Mouse (Mus musculus) left cerebral cortex, adult 2 months (tissue): ENCODE results near the gene D1Pas1. TPM values are rescaled to one million over a fixed set of nuclear protein-coding genes. Genes with fewer than 3 reads are reported as not detected.

Experiments
- DNase-seq, 2 experiments: peaks; one replicate each; pipeline ENCODE4 v3.0.0; 2021 to 2022; ENCODE audit warnings: low spot score in 2 of 2, mixed read lengths in 1 of 2; ENCODE audit errors: extremely low spot score in 1 of 2
- H3K27ac ChIP-seq: fragments of 200-600 bp; 2 replicates; pipeline ENCODE4 v1.8.1; 2022
- H3K4me3 ChIP-seq: fragments of 200-600 bp; 2 replicates; pipeline ENCODE4 v1.8.1; 2022
- CTCF ChIP-seq: fragments of 200-600 bp; IDR thresholded peaks from 2 replicates; pipeline ENCODE4 v1.8.1; 2022; ENCODE audit warnings: antibody characterized with exemption, mild to moderate bottlenecking, moderate library complexity
- intact Hi-C: fragments of 180-260 bp; cut with DNase I; formaldehyde crosslinking; loops from one replicate; pipeline ENCODE4 v1.15.1; 2025
- long read RNA-seq, 2 experiments: library from polyadenylated mRNA; stranded (forward); transcript quantifications; one replicate each; pipeline ENCODE4 v2.0.0; 2021; ENCODE audit warnings: borderline mapping rate in 2 of 2
- total RNA-seq, 2 experiments: library from RNA; stranded (reverse); gene quantifications; 2 replicates each; pipeline ENCODE4 v1.2.3; 2021

Gene D1Pas1
- not detected for total RNA-seq
- long read RNA-seq, experiment 1, result 0 reads
- long read RNA-seq, experiment 2, partial matches to known transcripts, result 0 of 1 reads
- long read RNA-seq, experiment 2, other reads (novel, unspliced or antisense), result 0 of 1 reads

DNA sequence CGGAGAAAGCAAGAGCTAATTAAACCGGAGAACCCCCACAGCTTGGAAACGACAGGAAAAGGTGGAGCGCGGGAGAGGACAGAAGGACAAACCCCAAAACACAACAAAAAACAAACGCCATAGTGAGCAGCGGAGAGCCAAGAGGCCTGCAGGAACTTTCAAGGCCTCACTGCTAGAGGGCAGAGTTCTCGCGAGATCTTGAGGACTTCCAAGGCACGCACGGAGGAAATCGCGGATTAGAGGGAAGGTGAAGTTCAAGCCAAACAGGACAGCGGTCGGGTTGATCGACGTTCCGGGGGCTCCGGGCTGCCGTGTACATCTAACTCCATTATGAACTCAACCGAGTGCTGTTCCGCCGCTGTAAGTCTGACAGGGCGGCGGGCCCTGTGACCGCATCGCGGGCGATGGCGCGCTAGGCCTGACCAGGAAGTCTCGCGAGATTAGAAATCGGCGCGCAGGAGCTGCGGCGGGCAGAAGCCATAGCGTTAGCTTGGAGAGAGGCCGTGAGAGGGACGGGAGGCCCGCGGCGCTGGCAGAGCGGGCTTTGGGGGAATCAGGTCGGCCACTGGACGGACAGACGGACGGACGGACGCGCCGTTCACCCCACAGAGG lies at the start of gene D1Pas1:
TSS of gene D1Pas1 (plus strand) at position 216 of the 612 bp plus-strand sequence.
- intact Hi-C loops, result no loop called here
- no peak for TF ChIP-seq CTCF
- DNase-seq, result no peak
- Histone ChIP-seq H3K4me3 (no peak within 1 kb of the TSS), H3K27ac (no peak within 1 kb of the TSS)

- TF ChIP-seq CTCF, result no peak
- H3K27ac ChIP-seq, result no peak overlapping the region
- intact Hi-C loops, result no loop called here
- H3K4me3 ChIP-seq, result no peak overlapping the region
- no peak for DNase-seq
These were observed 44.5 kb upstream of the D1Pas1 start for GRCm38 (mm10) chr1:186922489-186923370.

- no peak overlapping the region for H3K4me3 ChIP-seq
- TF ChIP-seq CTCF, result no peak
- no peak overlapping the region for H3K27ac ChIP-seq
- intact Hi-C loops, result no loop called here
- DNase-seq, result no peak
These were observed 43.2 kb upstream of the D1Pas1 start for GRCm38 (mm10) chr1:186924027-186924426.

- intact Hi-C loops, result no loop called here
- no peak for TF ChIP-seq CTCF
- no peak for DNase-seq
These were observed 41.8 kb upstream of the D1Pas1 start for GRCm38 (mm10) chr1:186925411-186925810.

DNA sequence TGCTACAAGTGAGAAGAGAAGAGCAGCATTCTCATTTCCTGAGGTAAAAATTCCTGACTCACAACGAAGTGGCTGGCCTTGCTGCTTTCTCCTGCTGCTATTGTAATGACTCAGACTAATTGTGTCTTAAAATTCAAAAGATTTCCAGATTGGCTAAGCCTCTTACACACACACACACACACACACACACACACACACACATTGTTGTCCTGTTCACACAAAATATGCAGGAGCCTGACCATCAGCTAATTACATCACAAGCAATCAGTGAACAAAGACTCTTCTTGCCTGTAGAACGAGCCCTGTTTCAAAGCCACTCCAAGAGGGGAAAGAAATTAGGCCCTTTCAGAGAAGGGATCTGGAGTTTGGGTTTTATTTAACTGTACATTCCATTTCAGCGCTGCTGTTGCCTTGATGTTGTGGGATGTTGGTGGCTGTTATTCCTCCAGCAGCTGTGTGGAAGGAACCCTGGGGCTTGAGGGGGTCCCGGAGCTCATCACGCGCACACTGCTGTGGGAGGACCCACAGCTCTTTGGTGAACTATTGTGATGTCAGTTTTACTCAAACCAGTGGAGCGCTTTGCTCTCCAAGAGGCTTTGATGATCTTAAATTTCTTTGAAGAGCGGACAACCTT lies 40.8 kb upstream of the D1Pas1 start:
- intact Hi-C loops, result no loop called here
- no peak for TF ChIP-seq CTCF
- no peak for DNase-seq
- H3K4me3 ChIP-seq, result no peak overlapping the region
- no peak overlapping the region for H3K27ac ChIP-seq

More at GRCm38 (mm10) chr1:186925411-186925810, 41.8 kb upstream of the D1Pas1 start:
- Histone ChIP-seq H3K27ac (no peak overlapping the region), H3K4me3 (no peak overlapping the region)

- no peak overlapping the region for H3K27ac ChIP-seq
- DNase-seq, result no peak
- intact Hi-C loops, result no loop called here
- H3K4me3 ChIP-seq, result no peak overlapping the region
- TF ChIP-seq CTCF, result no peak
These were observed 40.3 kb upstream of the D1Pas1 start for GRCm38 (mm10) chr1:186926950-186927316.

DNA sequence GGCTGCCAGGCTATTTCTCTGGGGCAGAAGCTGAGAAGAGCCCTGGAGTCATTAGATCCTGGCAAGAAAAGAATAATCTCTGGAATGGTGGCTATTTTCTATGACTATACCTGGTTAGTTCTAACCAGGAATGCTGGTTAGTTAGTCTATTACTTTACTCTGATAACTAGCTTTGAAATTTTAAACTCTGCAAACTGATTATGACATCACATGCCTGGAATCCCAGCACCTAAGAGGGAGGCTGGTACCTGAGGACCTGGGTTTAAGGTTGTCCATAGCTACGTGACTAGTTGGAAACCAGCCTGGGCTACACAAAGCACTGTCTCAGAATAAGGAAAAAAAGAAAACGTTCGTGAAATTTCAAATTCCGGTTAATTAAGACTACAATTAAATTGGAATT lies 39.7 kb upstream of the D1Pas1 start:
- DNase-seq, result no peak
- Histone ChIP-seq H3K27ac (no peak overlapping the region), H3K4me3 (no peak overlapping the region)
- no peak for TF ChIP-seq CTCF
- intact Hi-C loops, result no loop called here

- no peak for TF ChIP-seq CTCF
- Histone ChIP-seq H3K4me3 (no peak overlapping the region), H3K27ac (no peak overlapping the region)
- no peak for DNase-seq
- intact Hi-C loops, result no loop called here
These were observed 36.9 kb upstream of the D1Pas1 start for GRCm38 (mm10) chr1:186930160-186930887.

DNA sequence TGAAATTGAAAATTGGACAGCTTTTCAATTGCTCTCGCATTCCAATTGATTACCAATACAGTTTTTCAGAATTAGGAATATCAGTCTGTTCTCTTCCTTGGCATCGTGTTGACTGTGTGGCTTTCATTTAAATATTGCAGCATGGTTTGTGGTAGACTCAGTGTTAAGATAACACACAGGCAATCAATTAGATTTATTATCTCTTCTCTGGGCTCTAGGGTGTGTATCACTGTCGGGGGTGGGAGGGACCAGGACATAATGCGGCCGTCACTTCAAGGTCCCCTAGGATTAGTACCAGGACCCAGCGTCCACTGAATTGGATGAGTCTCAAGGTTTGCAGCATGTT lies 36.4 kb upstream of the D1Pas1 start:
- H3K27ac ChIP-seq, result no peak overlapping the region
- intact Hi-C loops, result no loop called here
- no peak overlapping the region for H3K4me3 ChIP-seq
- TF ChIP-seq CTCF, result no peak
- no peak for DNase-seq

DNA sequence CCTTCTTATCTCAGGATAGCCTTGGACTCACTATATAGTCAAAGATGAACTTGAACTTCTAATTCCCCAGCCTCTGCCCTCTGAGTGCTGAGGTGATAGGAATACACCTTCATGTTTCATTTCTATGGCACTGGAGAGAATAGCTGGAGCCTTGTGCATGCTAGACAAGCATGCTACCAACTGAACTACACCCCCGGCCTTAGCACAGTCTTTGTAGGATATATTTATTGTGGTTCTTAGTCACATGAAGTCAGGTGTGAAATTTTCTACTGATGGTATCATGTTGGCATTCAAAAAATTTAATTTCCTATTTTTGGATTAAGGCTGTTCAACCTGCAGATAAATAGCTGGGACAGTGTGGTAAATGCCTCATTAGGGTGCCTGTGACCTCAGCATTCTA lies 33.0 kb upstream of the D1Pas1 start:
- TF ChIP-seq CTCF, result no peak
- intact Hi-C loops, result no loop called here
- Histone ChIP-seq H3K27ac (no peak overlapping the region), H3K4me3 (no peak overlapping the region)
- DNase-seq, result no peak

- no peak overlapping the region for H3K27ac ChIP-seq
- H3K4me3 ChIP-seq, result no peak overlapping the region
- no peak for DNase-seq
- intact Hi-C loops, result no loop called here
- no peak for TF ChIP-seq CTCF
These were observed 14.8 kb upstream of the D1Pas1 start for GRCm38 (mm10) chr1:186952381-186952780.

- intact Hi-C loops, result no loop called here
- TF ChIP-seq CTCF, result no peak
- no peak overlapping the region for H3K27ac ChIP-seq
- DNase-seq, result no peak
- no peak overlapping the region for H3K4me3 ChIP-seq
These were observed 12.6 kb upstream of the D1Pas1 start for GRCm38 (mm10) chr1:186954591-186954990.
